Mouse (Mus musculus): ENCODE results near the gene Igdcc4. TPM values are rescaled to one million over a fixed set of nuclear protein-coding genes. Genes with fewer than 3 reads are reported as not detected.

The Igdcc4 gene
- polyA plus RNA-seq (2021; fragmentation: Nextera tagmentation) = 6.5 and 7.4 TPM in 2 replicates
- long read RNA-seq, experiment 1, full-length matches to known transcripts = 1 of 8 reads
- long read RNA-seq, experiment 1, partial matches to known transcripts = 0 of 8 reads
- long read RNA-seq, experiment 1, other reads (novel, unspliced or antisense) = 7 of 8 reads
- long read RNA-seq, experiment 2, full-length matches to known transcripts = 9 of 42 reads
- long read RNA-seq, experiment 2, partial matches to known transcripts = 14 of 42 reads
- long read RNA-seq, experiment 2, other reads (novel, unspliced or antisense) = 19 of 42 reads

DNA sequence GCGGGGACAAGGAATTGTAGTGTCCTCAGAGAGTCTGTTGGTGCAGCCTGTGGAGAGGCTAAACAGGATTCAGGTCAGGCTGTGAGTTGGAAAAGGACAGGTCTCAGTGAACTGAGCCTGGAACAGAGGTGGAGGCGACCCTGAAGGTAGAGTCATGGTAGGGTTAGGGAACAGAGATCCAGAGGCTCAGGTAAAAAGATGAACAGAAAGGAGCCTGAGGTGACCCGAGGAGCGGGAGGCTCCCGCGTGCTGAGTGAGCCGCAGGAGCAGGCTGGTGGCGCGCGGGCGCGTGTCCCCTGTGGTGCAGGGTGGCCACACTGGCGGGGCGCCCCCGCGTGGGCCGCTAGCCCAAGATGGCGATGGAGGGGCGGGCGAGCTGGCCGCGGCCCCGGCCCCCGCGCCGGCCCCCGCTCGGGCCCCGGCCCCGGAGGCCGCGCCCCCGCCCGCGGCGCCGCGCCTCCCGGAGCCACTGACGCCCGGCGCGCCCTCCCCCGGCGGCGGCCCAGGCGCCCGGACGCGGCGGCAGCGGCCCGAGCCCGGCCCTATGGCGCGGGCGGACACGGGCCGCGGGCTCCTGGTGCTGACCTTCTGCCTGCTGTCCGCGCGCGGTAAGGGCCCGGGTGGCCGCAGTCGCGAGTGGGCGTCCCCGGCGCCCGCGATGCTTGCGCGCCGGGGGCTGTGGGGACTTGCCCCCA, at the start of gene Igdcc4:
Gene Igdcc4 (plus strand): TSS at position 496 of the 695 bp plus-strand sequence.

GRCm38 (mm10) chr9:65140936-65141305, 39.6 kb downstream of the Igdcc4 start, which contains the start of gene Igdcc3:
Gene Igdcc3, plus strand, starts transcription at chr9:65141189.

Other genes with a start within 250 kb of the Igdcc4 start
- 0.05 and 0.10 TPM in 2 replicates for gene Slc24a1, start 149.9 kb upstream of the Igdcc4 start, polyA plus RNA-seq (2021; fragmentation: Nextera tagmentation)
- 11.0 and 11.5 TPM in 2 replicates for gene Ints14, start 140.6 kb upstream of the Igdcc4 start, polyA plus RNA-seq (2021; fragmentation: Nextera tagmentation)
- gene Hacd3, start 79.8 kb upstream of the Igdcc4 start, polyA plus RNA-seq (2021; fragmentation: Nextera tagmentation) = 92.6 and 112 TPM in 2 replicates
- 22.0 and 28.5 TPM in 2 replicates for gene Dpp8, start 69.1 kb upstream of the Igdcc4 start, polyA plus RNA-seq (2021; fragmentation: Nextera tagmentation)
- gene Igdcc3, start 39.7 kb downstream of the Igdcc4 start, polyA plus RNA-seq (2021; fragmentation: Nextera tagmentation) = 0.38 and 0.40 TPM in 2 replicates
- gene Parp16, start 93.9 kb downstream of the Igdcc4 start, polyA plus RNA-seq (2021; fragmentation: Nextera tagmentation) = 2.0 and 2.5 TPM in 2 replicates
- 0.04 TPM in 1 of 2 replicates, not detected in the other for gene Cilp, start 163.7 kb downstream of the Igdcc4 start, polyA plus RNA-seq (2021; fragmentation: Nextera tagmentation)
- 23.4 and 25.7 TPM in 2 replicates for gene Clpx, start 192.8 kb downstream of the Igdcc4 start, polyA plus RNA-seq (2021; fragmentation: Nextera tagmentation)
- gene Pdcd7, start 244.6 kb downstream of the Igdcc4 start, polyA plus RNA-seq (2021; fragmentation: Nextera tagmentation) = 6.8 and 8.5 TPM in 2 replicates